Mouse (Mus musculus): ENCODE measurements at regions not wholly inside any gene's neighbourhood (a gene's known extent, or its start where the extent isn't known, plus 50 kb on each side); places are given as distances from the start of the nearest gene placed in this dataset.

GRCm38 (mm10) chr6:141054026-141054425, 195.0 kb upstream of the Pde3a start:
- Histone ChIP-seq H3K4me2 (no peak overlapping the region), H3K4me1 (ENCODE audit: control insufficient read depth, insufficient read depth, low read length) (no peaks in the 10 kb centered on the region), H3K27me3 (ENCODE audit: control insufficient read depth, insufficient read depth, low read length) (no peaks in the 10 kb centered on the region), H3K36me3 (ENCODE audit: control insufficient read depth, insufficient read depth, low read length) (no peaks in the 10 kb centered on the region), H3K4me3 (ENCODE audit: low read depth, low read length) (no peak overlapping the region), H3K27ac (ENCODE audit: low read depth, low read length) (no peak overlapping the region), H3K9me3 (replicated peaks; ENCODE audit: control insufficient read depth, low read length) (0 out of 2 replicates have a peak, but pooled peaks cover 3% of the 10 kb centered on the region), H3K9ac (ENCODE audit: low read depth, low read length) (no peak overlapping the region)
- ATAC-seq (replicated peaks; ENCODE audit: insufficient number of reproducible peaks, low FRiP score, low TSS enrichment): no peak
- 68% methylated on average over 7 of the region's 7 CpGs for WGBS (ENCODE audit: insufficient replicate concordance)

- Histone ChIP-seq H3K9me3 (replicated peaks; ENCODE audit: control insufficient read depth, low read length) (peaks cover 3% of the 10 kb centered on the region; the same call in 1 of the 2 replicates), H3K4me1 (ENCODE audit: control insufficient read depth, insufficient read depth, low read length) (no peaks in the 10 kb centered on the region), H3K9ac (ENCODE audit: low read depth, low read length) (no peak overlapping the region), H3K4me3 (ENCODE audit: low read depth, low read length) (no peak overlapping the region), H3K27me3 (ENCODE audit: control insufficient read depth, insufficient read depth, low read length) (no peaks in the 10 kb centered on the region), H3K27ac (ENCODE audit: low read depth, low read length) (no peak overlapping the region), H3K4me2 (no peak overlapping the region), H3K36me3 (ENCODE audit: control insufficient read depth, insufficient read depth, low read length) (no peaks in the 10 kb centered on the region)
- no peak; the same call in 1 of the 2 replicates for ATAC-seq (replicated peaks; ENCODE audit: insufficient number of reproducible peaks, low FRiP score, low TSS enrichment)
- 65% methylated on average over 11 of the region's 11 CpGs for WGBS (ENCODE audit: insufficient replicate concordance)
Observed at GRCm38 (mm10) chr6:141059250-141059916, 189.7 kb upstream of the Pde3a start.

GRCm38 (mm10) chr6:141065724-141066123, 183.3 kb upstream of the Pde3a start:
- H3K9ac ChIP-seq (ENCODE audit: low read depth, low read length): no peak overlapping the region
- WGBS (ENCODE audit: insufficient replicate concordance): 80% methylated on average over 4 of the region's 4 CpGs
- no peaks in the 10 kb centered on the region for H3K4me1 ChIP-seq (ENCODE audit: control insufficient read depth, insufficient read depth, low read length)
- no peak overlapping the region for H3K4me2 ChIP-seq
- no peak overlapping the region for H3K4me3 ChIP-seq (ENCODE audit: low read depth, low read length)
- H3K27me3 ChIP-seq (ENCODE audit: control insufficient read depth, insufficient read depth, low read length): no peaks in the 10 kb centered on the region
- no peaks in the 10 kb centered on the region; the same call in 1 of the 2 replicates for H3K9me3 ChIP-seq (replicated peaks; ENCODE audit: control insufficient read depth, low read length)
- no peaks in the 10 kb centered on the region for H3K36me3 ChIP-seq (ENCODE audit: control insufficient read depth, insufficient read depth, low read length)
- H3K27ac ChIP-seq (ENCODE audit: low read depth, low read length): no peak overlapping the region
- ATAC-seq (replicated peaks; ENCODE audit: insufficient number of reproducible peaks, low FRiP score, low TSS enrichment): no peak

GRCm38 (mm10) chr6:141068861-141069467, 180.1 kb upstream of the Pde3a start:
- ATAC-seq (replicated peaks; ENCODE audit: insufficient number of reproducible peaks, low FRiP score, low TSS enrichment): no peak
- 80% methylated on average over 6 of the region's 6 CpGs for WGBS (ENCODE audit: insufficient replicate concordance)

GRCm38 (mm10) chr6:141069896-141070295, 179.2 kb upstream of the Pde3a start:
- no peaks in the 10 kb centered on the region for H3K4me1 ChIP-seq (ENCODE audit: control insufficient read depth, insufficient read depth, low read length)
- no peak for ATAC-seq (replicated peaks; ENCODE audit: insufficient number of reproducible peaks, low FRiP score, low TSS enrichment)
- no peak overlapping the region for H3K9ac ChIP-seq (ENCODE audit: low read depth, low read length)
- no peak overlapping the region for H3K4me3 ChIP-seq (ENCODE audit: low read depth, low read length)
- no peaks in the 10 kb centered on the region for H3K9me3 ChIP-seq (replicated peaks; ENCODE audit: control insufficient read depth, low read length)
- no peaks in the 10 kb centered on the region for H3K27me3 ChIP-seq (ENCODE audit: control insufficient read depth, insufficient read depth, low read length)
- H3K27ac ChIP-seq (ENCODE audit: low read depth, low read length): no peak overlapping the region
- no peaks in the 10 kb centered on the region for H3K36me3 ChIP-seq (ENCODE audit: control insufficient read depth, insufficient read depth, low read length)
- H3K4me2 ChIP-seq: no peak overlapping the region
- 85% methylated on average over 6 of the region's 6 CpGs for WGBS (ENCODE audit: insufficient replicate concordance)

More at GRCm38 (mm10) chr6:141068861-141069467, 180.1 kb upstream of the Pde3a start:
- no peaks in the 10 kb centered on the region for H3K27me3 ChIP-seq (ENCODE audit: control insufficient read depth, insufficient read depth, low read length)
- H3K9me3 ChIP-seq (replicated peaks; ENCODE audit: control insufficient read depth, low read length): no peaks in the 10 kb centered on the region; the same call in 1 of the 2 replicates
- no peak overlapping the region for H3K4me3 ChIP-seq (ENCODE audit: low read depth, low read length)
- H3K4me1 ChIP-seq (ENCODE audit: control insufficient read depth, insufficient read depth, low read length): no peaks in the 10 kb centered on the region
- H3K9ac ChIP-seq (ENCODE audit: low read depth, low read length): no peak overlapping the region
- H3K27ac ChIP-seq (ENCODE audit: low read depth, low read length): no peak overlapping the region
- no peak overlapping the region for H3K4me2 ChIP-seq
- H3K36me3 ChIP-seq (ENCODE audit: control insufficient read depth, insufficient read depth, low read length): no peaks in the 10 kb centered on the region

GRCm38 (mm10) chr6:141071507-141071906, 177.6 kb upstream of the Pde3a start:
- ATAC-seq (replicated peaks; ENCODE audit: insufficient number of reproducible peaks, low FRiP score, low TSS enrichment): no peak
- WGBS (ENCODE audit: insufficient replicate concordance): 83% methylated on average over 2 of the region's 2 CpGs

GRCm38 (mm10) chr6:141091076-141091780, 157.8 kb upstream of the Pde3a start:
- no peaks in the 10 kb centered on the region for H3K4me1 ChIP-seq (ENCODE audit: control insufficient read depth, insufficient read depth, low read length)
- H3K9me3 ChIP-seq (replicated peaks; ENCODE audit: control insufficient read depth, low read length): no peaks in the 10 kb centered on the region
- no peak overlapping the region for H3K9ac ChIP-seq (ENCODE audit: low read depth, low read length)
- peak overlapping the region; percentile 24; the same call in 1 of the 2 replicates for H3K4me2 ChIP-seq
- H3K36me3 ChIP-seq (ENCODE audit: control insufficient read depth, insufficient read depth, low read length): no peaks in the 10 kb centered on the region
- no peak for ATAC-seq (replicated peaks; ENCODE audit: insufficient number of reproducible peaks, low FRiP score, low TSS enrichment)
- H3K27me3 ChIP-seq (ENCODE audit: control insufficient read depth, insufficient read depth, low read length): no peaks in the 10 kb centered on the region
- no peak overlapping the region for H3K27ac ChIP-seq (ENCODE audit: low read depth, low read length)
- no peak overlapping the region for H3K4me3 ChIP-seq (ENCODE audit: low read depth, low read length)
- WGBS (ENCODE audit: insufficient replicate concordance): 25% methylated on average over 9 of the region's 9 CpGs

More at GRCm38 (mm10) chr6:141071507-141071906, 177.6 kb upstream of the Pde3a start:
- no peak overlapping the region for H3K27ac ChIP-seq (ENCODE audit: low read depth, low read length)
- H3K27me3 ChIP-seq (ENCODE audit: control insufficient read depth, insufficient read depth, low read length): no peaks in the 10 kb centered on the region
- no peaks in the 10 kb centered on the region for H3K36me3 ChIP-seq (ENCODE audit: control insufficient read depth, insufficient read depth, low read length)
- H3K9me3 ChIP-seq (replicated peaks; ENCODE audit: control insufficient read depth, low read length): no peaks in the 10 kb centered on the region
- no peak overlapping the region for H3K4me3 ChIP-seq (ENCODE audit: low read depth, low read length)
- no peaks in the 10 kb centered on the region for H3K4me1 ChIP-seq (ENCODE audit: control insufficient read depth, insufficient read depth, low read length)
- H3K4me2 ChIP-seq: no peak overlapping the region
- H3K9ac ChIP-seq (ENCODE audit: low read depth, low read length): no peak overlapping the region

GRCm38 (mm10) chr6:141091781-141092140, 157.3 kb upstream of the Pde3a start:
- Histone ChIP-seq H3K27ac (ENCODE audit: low read depth, low read length) (no peak overlapping the region), H3K27me3 (ENCODE audit: control insufficient read depth, insufficient read depth, low read length) (no peaks in the 10 kb centered on the region), H3K36me3 (ENCODE audit: control insufficient read depth, insufficient read depth, low read length) (no peaks in the 10 kb centered on the region), H3K4me2 (peak overlapping the region; percentile 24; the same call in 1 of the 2 replicates), H3K9me3 (replicated peaks; ENCODE audit: control insufficient read depth, low read length) (no peaks in the 10 kb centered on the region), H3K9ac (ENCODE audit: low read depth, low read length) (no peak overlapping the region), H3K4me3 (ENCODE audit: low read depth, low read length) (no peak overlapping the region), H3K4me1 (ENCODE audit: control insufficient read depth, insufficient read depth, low read length) (no peaks in the 10 kb centered on the region)
- no peak for ATAC-seq (replicated peaks; ENCODE audit: insufficient number of reproducible peaks, low FRiP score, low TSS enrichment)
- WGBS (ENCODE audit: insufficient replicate concordance): 47% methylated on average over 6 of the region's 6 CpGs
